Mouse (Mus musculus) testis, postnatal 14 days (tissue): ENCODE data around the gene Slc25a40.

Source experiments
- DNase-seq: peaks from one replicate; pipeline ENCODE4 v3.0.0; 2021; ENCODE audit warnings: low spot score

Slc25a40 gene

GRCm38 (mm10) chr5:8489471-8490110, 66.9 kb downstream of the Slc25a40 start:
- no peak for DNase-seq

- no peak for DNase-seq
Observed at GRCm38 (mm10) chr5:8491778-8492177, 69.1 kb downstream of the Slc25a40 start.
